Mouse (Mus musculus) lung, adult 2 months (tissue): Measurements from ENCODE around the gene Chchd1. TPM values are rescaled to one million over a fixed set of nuclear protein-coding genes. Genes with fewer than 3 reads are reported as not detected.
"Not testable (repeated sequence)": the region's sequence is repeated elsewhere in the genome, so short reads cannot be mapped to it uniquely, and the experiment has no call there.

ENCODE experiments used
- DNase-seq: peaks from one replicate; pipeline ENCODE4 v3.0.0; 2022
- H3K4me1 ChIP-seq: fragments of 200-500 bp; 2 replicates; pipeline ENCODE4 v1.6.1; 2011; ENCODE audit warnings: low read length; ENCODE audit not compliant: control insufficient read depth, insufficient read depth
- H3K4me3 ChIP-seq: fragments of 200-500 bp; replicated peaks from 2 replicates; pipeline ENCODE3; 2011; ENCODE audit warnings: low read depth, mild to moderate bottlenecking, control low read depth, low read length; ENCODE audit errors: extremely low read depth
- CTCF ChIP-seq: fragments of 200-500 bp; IDR thresholded peaks from 2 replicates; pipeline ENCODE4 v1.5.1; 2011; ENCODE audit warnings: mild to moderate bottlenecking, low read length, control low read depth; ENCODE audit not compliant: insufficient read depth
- POLR2A ChIP-seq: fragments of 200-500 bp; IDR thresholded peaks from 2 replicates; pipeline ENCODE4 v1.6.1; 2011; ENCODE audit warnings: low read depth, mild to moderate bottlenecking, control low read depth, low read length, borderline replicate concordance; ENCODE audit errors: extremely low read depth
- WGBS: fragments of 180-500 bp; shearing (Covaris S2); methylation state at CpG from one replicate; pipeline ENCODE4 v1.1.7; 2018; 5-methylcytosine and 5-hydroxymethylcytosine counted together
- polyA plus RNA-seq: library from polyadenylated mRNA; depleted of rRNA; stranded (reverse); fragments of >200 nt; gene quantifications from 2 replicates; pipeline ENCODE4 v1.2.3, GENCODE M21; 2012

The Chchd1 gene
- polyA plus RNA-seq, 1 experiment: 23.2 TPM

DNA sequence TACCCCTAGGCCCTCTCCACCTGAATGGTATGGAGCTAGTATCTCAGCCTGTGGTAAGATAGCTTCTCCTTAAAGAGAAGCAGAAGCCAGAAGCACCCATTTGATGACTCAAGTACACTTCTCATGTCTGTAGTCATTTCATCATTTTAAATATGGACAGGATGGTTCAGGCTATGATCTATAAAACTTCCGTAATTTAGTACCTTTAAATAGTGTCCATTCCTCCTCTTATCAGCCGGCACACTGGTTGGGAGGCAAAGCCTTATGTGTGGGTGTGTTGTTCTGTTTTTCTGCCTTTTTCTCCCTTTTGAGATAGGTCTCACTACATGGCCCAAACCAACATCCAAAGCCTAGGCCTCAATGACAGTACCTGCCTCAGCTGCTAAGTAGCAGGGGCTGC, 4.3 kb upstream of the Chchd1 start:
- WGBS: 70% methylated on average over 2 of the region's 2 CpGs
- H3K4me1 ChIP-seq: peaks cover 21% of the 10 kb centered on the region
- no peak for DNase-seq
- H3K4me3 ChIP-seq: no peak overlapping the region
- no peak for TF ChIP-seq CTCF
- no peak for TF ChIP-seq POLR2A

DNA sequence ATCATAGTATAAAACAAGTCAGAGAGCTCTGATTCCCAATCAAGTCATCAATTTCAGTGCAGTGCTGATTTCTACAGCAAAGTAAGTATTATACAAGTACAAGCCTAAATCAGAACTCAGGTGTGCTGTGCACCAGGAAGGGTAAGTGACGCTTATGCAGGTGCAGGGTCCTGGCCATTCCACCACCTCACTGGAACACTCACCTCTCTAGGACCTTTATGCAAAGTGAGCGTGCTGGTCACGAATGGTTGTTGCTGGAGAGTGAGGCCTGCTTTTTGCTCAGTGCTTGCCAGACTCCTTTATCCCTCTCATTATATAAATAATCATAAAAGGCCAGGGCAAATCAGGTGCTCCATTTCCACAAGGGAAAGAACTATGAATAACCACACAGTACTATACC, 2.4 kb upstream of the Chchd1 start:
- WGBS: 79% methylated on average over 3 of the region's 3 CpGs
- Histone ChIP-seq H3K4me1 (peaks cover 18% of the 10 kb centered on the region), H3K4me3 (no peak overlapping the region)
- TF ChIP-seq CTCF (no peak), POLR2A (no peak)
- no peak for DNase-seq

DNA sequence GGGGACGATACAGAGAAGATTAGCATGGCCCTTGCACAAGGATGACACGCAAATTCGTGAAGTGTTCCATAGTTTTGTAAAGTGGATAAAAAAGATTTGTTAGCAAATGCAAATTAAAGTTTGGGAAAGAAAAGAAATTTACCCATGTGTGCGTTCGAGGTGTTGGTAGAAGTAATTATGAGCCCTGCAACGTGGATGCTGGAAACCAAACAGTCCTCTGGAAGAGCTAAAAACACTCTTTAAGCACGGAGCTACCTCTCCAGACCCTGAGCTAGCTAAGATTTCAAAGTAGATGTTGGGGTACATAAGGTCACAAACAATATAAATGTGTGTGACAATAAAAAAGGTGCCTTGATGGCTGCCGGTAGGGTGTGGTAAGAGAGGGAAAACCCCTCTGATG, 1.3 kb upstream of the Chchd1 start:
- no peak for TF ChIP-seq CTCF
- TF ChIP-seq POLR2A: no peak
- Histone ChIP-seq H3K4me1 (peaks cover 13% of the 10 kb centered on the region), H3K4me3 (no peak overlapping the region)
- WGBS: 70% methylated on average over 8 of the region's 8 CpGs
- DNase-seq: no peak

DNA sequence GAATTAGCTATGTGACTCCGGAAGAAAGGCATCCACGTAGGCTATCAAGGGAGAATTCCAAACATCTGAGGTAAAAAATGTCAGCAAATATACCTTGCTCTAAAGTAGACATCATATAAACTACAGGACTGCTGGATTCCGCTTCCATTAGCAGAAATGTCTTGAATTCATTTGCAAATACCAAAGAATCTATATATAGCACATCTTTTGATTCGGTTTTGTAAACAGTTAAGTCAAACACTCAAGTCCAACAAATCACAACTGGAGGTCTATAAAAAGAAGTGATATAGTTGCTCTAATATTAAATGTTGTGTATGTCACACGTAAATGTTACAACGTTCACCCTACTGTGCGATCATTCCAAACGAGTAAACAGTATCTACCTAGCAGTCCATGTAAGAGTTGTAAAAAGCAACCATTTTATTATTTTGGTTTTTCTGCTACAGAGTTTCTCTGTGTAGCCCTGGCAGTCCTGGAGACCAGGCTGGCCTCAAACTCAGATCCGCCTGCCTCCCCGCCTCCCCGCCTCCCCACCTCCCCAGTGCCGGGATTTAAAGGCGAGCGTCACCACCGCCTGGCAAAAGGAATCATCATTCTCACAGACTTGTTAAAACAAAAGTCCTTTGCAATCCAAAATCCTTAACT, 588 bp upstream of the Chchd1 start:
- H3K4me3 ChIP-seq: peak overlapping the region; percentile 97
- peaks cover 8% of the 10 kb centered on the region for H3K4me1 ChIP-seq
- TF ChIP-seq CTCF (no peak), POLR2A (no peak)
- WGBS: 7% methylated on average over 15 of the region's 15 CpGs
- no peak for DNase-seq

DNA sequence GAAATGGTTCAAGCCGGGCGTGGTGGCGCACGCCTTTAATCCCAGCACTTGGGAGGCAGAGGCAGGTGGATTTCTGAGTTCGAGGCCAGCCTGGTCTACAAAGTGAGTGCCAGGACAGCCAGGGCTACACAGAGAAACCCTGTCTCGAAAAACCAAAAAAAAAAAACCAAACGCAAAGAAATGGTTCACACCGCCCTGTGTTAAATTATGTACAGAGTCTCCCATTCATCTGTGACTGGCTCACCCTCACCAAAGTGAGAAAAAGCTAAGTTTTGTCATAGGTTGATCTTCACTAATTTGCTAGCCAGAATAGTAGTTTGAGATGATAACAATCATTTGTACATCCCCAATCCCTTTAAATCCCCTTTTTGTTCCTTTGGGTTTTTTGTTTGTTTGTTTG, 655 bp downstream of the Chchd1 start:
- H3K4me3 ChIP-seq: peak overlapping the region; percentile 97
- WGBS: 8% methylated on average over 8 of the region's 8 CpGs
- not testable (repeated sequence) for H3K4me1 ChIP-seq, DNase-seq

DNA sequence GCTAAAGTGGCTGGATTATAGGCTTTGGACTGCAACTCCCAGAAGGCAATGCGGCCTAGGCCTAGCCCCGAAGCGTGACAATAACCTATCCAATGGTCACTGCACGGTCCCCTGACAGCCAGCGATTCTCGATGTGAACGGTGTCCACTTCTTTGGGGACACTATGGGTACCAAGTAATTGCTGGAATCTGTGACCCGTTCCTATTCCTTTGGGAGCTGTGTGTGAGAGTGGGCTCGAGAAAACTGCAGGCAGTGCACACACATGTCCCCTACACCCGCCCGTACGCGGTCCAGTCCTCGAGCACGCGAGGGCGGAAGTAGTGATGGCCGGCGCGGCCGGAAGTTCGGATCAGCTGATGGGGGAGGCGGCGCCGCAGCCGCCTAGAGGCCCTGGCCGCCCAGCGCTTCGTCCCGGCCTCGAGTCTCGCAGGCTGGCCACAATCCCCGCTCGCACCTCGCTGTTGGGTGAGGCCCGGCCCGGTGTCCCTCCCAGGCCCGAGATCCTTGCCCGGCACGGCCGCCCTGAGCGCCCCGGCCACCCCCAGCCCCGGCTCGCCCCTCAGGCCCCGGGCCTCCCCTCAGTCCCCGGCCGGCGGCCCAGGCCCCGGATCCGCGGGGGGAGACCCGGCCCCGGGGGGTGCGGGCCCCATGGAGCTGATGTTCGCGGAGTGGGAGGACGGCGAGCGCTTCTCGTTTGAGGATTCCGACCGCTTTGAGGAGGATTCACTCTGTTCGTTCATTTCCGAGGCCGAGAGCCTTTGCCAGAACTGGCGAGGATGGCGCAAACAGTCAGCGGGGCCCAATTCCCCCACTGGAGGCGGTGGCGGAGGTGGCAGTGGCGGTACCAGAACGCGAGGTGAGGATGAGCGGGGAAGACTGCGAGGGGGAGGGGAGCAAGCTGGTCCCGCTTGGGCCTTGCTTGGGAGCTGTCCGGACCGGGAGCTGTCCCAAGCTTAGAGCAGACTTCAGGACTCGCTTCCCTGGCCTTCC, 4.7 kb downstream of the Chchd1 start, which contains the start of gene Zswim8:
Zswim8 (plus strand) TSS at position 352 of the 990 bp plus-strand sequence.
- TF ChIP-seq POLR2A: peak; percentile 75; the same call in 1 of the 2 replicates
- no peak for TF ChIP-seq CTCF
- Histone ChIP-seq H3K4me1 (peaks cover 8% of the 10 kb centered on the region), H3K4me3 (peak within 1 kb of the TSS; percentile 65)
- WGBS: 1% methylated on average over 80 of the region's 80 CpGs
- DNase-seq: peak; percentile 92

DNA sequence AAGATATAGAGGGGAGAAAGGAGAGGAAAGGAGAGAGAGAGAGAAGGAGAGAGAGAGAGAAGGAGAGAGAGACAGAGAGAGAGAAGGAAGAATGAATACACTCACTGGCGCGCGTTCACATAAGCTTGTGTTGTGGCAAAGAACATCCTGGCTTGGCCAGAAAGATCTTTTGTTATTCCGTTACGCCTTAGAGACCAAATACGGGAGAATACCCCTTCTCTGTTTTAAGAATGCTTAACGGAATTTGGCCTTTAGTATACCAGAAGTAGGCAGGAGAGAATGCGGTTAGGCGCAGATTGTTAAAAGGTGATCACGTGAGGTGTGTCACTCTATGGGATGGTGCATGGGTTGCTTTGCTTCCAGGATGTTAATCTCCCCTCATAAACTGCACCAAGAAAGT, 5.4 kb downstream of the Chchd1 start:
- peaks cover 8% of the 10 kb centered on the region for H3K4me1 ChIP-seq
- TF ChIP-seq CTCF (no peak), POLR2A (no peak)
- no peak for DNase-seq
- 4% methylated on average over 10 of the region's 10 CpGs for WGBS
- peak overlapping the region; percentile 65 for H3K4me3 ChIP-seq

DNA sequence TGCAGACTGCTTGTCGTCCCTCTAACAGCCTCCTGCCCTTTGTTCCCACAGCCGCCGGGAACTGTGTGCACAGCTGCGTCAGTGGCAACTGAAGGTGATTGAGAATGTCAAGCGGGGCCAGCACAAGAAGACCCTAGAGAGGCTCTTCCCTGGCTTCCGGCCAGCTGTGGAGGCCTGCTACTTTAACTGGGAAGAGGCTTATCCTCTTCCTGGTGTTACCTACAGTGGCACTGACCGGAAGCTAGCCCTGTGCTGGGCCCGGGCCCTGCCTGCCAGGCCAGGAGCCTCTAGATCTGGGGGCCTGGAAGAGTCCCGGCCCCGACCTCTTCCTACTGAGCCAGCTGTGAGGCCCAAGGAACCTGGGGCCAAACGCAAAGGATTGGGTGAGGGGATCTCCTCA, 11.0 kb downstream of the Chchd1 start:
- TF ChIP-seq POLR2A (no peak), CTCF (no peak)
- WGBS: 65% methylated on average over 11 of the region's 11 CpGs

DNA sequence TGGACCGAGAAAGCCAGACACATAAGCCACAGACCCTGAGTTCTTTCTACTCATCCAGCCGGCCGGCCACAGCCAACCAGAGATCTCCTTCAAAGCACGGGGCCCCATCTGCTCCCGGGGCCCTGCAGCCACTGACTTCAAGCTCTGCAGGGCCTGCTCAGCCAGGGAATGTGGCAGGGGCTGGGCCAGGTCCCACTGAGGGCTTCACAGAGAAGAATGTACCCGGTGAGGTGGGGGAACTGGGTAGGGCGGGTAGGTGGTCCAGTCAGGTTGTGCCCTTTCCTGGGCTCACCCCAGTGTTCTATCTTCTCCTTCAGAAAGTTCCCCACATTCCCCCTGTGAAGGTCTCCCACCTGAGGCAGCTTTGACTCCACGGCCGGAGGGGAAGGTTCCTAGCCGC, 15.6 kb downstream of the Chchd1 start:
- 90% methylated on average over 10 of the region's 10 CpGs for WGBS
- TF ChIP-seq CTCF (no peak), POLR2A (no peak)
- no peak for DNase-seq
- Histone ChIP-seq H3K4me1 (no peaks in the 10 kb centered on the region), H3K4me3 (no peak overlapping the region)

More for the DNA sequence above, 11.0 kb downstream of the Chchd1 start:
- peaks cover 3% of the 10 kb centered on the region; the same call in 1 of the 2 replicates for H3K4me1 ChIP-seq
- no peak for DNase-seq
- H3K4me3 ChIP-seq: no peak overlapping the region
